Mouse (Mus musculus) cerebral cortex, adult 2 months (tissue): ENCODE data around the gene Tprkb.

Experiments
- WGBS: fragments of 180-500 bp; shearing (Covaris S2); methylation state at CpG from one replicate; pipeline ENCODE4 v1.1.7; 2018; 5-methylcytosine and 5-hydroxymethylcytosine counted together

Tprkb gene

DNA sequence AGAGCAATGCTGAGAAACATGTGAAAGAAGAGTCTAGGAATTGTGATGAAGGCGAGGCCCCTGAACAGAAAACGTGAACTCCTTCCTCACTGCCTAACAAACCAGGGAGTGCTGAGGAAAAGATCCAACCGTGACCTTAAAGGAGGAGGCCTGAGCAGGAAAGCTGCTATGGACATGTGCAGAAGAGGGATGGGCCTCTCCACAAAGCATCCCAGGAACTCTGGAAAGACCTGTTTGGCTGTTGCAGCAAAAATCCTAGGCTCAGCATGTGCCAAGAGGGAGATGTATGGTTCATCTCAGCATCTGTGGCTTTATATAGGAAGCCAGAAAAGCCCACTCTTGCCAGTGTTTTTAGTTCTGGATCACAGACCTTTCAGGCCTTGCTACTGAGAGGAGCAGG is 61.0 kb downstream of the Tprkb start:
- WGBS: 73% methylated on average over 3 of the region's 3 CpGs

- WGBS: 52% methylated on average over 3 of the region's 3 CpGs
These were observed 61.7 kb downstream of the Tprkb start for GRCm38 (mm10) chr6:85973336-85973735.

- 75% methylated on average over 10 of the region's 10 CpGs for WGBS
These were observed 63.4 kb downstream of the Tprkb start for GRCm38 (mm10) chr6:85974941-85975617.

GRCm38 (mm10) chr6:85975761-85976160 is 64.1 kb downstream of the Tprkb start:
- WGBS: 90% methylated on average over 1 of the region's 1 CpGs

GRCm38 (mm10) chr6:85976242-85976641 is 64.6 kb downstream of the Tprkb start:
- 93% methylated on average over 5 of the region's 5 CpGs for WGBS

DNA sequence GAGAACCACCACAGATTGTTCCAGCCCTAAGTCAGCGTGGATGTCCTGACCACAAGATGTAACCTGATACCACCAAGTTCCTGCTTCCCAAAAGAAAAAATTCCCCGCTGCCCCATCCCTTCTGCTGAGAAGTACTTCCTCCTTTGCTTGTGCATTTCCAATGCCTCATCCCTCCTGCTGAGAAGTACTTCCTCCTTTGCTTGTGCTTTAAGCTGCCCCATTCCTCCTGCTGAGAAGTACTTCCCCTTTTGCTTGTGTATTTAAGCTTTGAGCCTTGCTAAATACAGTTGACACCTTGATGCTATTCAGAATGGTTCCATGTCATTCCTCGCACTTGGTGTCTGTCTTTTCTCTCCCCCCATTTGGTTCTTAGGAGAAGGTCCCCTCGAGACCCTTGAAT is 67.1 kb downstream of the Tprkb start:
- WGBS: 88% methylated on average over 4 of the region's 4 CpGs
